Mouse (Mus musculus): ENCODE data around the gene Pde7b.

Pde7b gene

DNA sequence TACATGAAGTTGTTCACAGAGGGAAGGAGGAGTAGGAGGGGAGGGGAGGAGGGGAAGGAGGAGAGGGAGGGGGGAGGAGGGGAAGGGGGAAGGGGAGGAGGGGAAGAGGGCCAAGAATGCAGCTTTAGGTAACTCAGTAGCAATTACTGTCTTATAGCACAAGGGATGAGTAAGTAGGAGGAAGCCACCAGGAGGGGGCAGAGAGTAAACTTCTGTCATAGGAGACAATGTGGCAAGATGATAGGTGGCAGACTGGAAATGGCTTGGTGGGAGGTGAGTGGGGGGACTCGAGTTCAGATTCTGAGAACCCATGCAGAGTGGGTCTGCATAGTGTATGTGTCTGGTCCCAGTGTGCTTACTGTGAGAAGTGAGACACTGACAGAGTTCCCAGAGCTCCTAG, 234.1 kb downstream of the Pde7b start:
- DNase-seq, result no peak

DNA sequence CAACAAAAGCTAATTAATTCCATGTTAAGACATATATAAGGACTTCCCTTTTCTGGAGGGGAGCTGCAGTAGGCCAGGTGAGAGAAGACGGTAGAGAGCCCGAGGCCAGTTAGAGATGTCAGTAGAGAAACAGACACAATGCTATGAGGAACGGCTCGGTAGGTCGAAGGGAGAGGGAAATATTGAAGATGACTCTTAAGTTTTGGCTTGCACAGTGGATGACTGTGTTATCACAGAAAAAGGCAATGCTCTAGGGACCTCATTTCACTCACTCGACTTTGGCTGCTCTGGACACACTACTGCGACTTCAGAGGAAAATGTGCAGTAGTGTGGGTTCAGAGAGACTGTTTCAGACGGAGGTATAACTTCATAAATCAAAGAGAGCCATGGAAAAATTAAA, 234.6 kb downstream of the Pde7b start:
- no peak for DNase-seq

DNA sequence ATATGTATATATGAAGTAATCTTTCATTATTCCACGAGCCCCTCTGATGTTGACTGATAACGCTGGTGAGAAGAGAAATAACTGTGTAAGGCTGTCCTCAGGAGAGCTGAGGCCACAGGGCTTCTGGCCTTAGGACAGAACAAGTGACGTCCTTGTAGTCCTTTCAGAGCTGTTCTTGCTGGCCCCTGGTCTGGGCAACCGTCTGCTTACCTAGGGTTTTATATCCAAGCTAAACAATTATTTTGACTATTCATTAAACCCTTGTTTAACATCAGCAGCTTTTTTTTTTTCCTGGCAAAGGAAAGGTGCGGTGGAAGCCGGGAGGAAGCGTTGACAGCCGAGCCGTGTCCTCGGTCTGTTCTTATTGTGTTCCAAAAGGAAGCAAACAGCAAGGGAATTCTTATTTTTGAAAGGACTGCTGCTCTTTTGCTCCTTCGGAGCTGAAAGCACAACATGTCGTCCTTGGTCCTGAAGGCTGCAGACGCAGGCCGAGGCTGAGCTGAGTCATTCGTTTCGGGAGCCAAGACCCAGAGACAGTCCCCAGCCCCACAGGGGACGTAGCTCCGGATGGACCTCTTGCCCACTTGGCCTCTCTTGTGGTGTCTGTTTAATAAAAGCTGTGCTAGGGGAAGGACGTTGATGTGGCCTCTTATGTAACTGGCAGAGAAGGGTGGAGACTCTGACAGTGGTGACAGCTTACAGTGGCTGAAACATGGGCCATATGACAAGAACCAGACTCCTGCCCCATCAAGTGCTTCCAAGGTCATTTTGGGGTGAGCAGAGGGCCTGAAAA, 238.2 kb downstream of the Pde7b start:
- DNase-seq, result peak; percentile 68 to 84

DNA sequence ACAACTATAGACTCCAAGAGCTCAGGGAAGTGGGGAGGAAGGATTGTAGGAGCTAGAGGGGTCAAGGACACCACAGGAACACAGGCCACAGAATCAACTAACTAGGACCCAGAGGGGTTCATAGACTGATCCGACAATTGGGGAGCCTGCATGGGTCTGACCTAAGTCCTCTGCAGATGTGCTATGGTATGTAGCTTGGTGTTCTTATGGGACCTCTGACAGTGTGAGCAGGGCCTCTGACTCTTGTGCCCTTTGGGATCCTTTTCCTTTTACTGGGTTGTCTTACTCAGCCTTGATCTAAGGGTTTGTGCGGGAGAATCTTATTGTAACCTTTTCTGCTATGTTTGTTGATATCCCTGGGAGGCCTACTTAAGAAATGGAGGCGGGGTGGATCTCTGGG, 239.1 kb downstream of the Pde7b start:
- DNase-seq, result no peak

DNA sequence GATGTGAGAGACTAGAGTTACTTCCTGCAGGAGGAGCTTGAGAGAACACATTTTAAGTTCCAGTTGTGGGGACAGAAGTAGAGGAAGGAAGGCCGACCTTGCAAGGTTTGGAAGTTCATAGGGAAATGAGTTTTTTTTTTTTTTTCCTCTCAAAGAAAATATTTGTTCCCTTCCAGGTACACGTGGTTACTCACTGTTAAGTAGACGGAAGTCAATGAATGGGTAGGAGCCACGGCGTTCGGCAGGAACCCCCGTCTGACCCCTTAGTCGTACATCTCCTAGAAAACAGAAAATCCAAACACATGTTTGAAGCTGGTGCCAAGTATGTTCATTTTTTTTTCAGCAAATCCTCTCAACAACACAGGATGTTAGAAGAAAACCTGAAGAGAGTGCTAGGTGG, 245.4 kb downstream of the Pde7b start:
- DNase-seq, result peak in 1 of 2 experiments; percentile 45

DNA sequence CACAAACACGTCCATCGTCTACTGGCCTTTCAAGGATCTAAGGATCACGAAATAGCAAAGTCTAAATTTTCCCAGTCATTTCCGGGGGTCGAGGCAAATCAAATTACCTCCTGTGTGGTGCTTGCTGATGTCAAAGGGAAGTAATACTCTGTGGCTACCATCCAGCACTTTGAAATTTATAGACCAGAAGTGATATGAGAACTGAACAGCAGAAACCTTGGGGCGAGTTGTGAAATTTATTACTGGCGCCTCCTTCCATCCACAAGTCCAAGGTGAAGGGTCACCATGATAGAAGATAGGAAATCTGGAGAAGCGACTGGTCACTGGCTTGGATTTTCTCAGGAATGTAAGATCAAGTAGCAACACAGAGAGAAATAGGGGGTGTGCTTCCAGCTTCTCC, 246.4 kb downstream of the Pde7b start:
- DNase-seq, result peak in 1 of 2 experiments; percentile 47

DNA sequence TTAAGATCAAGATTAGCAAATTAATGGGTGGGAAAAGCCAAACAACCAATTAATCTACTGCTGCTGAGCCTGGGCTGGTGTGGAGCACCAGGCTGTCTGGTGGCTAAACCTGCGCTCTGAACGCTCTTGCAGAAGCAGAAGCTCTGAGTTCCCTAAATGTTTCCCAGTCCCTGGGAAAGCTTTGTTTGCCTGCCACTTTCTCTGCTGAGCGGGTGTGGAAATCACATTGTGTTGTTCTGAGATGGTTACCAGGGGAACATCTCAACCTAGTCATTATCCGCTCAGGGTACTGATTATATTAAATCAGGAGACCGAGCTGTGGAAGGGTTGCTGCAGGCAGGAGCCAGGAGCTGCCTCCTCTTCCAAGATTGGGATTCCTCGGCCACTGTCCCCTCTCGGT, 250.0 kb downstream of the Pde7b start:
- no peak for DNase-seq

DNA sequence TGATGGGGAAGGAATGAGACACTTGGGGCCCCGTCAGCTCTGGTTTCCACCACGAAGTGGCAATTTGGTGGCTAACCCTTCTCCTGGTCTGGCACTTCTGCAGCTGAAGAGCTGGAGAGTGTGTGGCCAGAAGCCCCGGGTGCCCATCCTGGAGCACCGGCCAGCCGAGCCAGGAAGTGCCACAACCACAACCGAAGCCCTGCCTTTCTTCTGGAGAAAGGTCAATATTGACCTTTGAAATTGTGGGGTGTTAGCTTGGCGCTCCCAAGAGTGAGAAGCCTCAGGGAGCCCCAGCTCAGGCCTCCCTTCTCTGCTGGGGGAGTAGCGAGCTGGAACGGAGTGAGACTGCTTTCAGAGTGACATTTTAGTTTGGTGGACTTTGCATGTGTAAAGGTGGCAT, 250.8 kb downstream of the Pde7b start:
- DNase-seq, result no peak

DNA sequence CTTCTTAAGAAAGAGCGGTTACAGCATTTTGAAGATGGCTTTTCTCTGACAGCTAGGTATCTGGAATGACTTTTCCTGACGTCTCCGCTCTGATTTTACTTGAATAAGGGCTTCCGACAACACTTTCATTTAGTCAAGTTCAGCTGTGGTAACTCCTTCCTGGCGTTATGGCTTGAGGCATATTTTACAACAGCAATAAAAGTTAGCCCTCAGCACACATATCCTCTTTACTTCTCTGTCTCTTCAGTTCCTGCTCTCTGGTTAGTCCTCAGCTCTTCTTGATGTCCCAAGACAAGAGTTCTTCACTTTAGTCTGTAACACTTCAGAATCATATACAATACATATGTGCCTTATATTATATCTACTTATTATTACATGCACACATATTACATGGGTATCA, 251.4 kb downstream of the Pde7b start:
- no peak for DNase-seq

DNA sequence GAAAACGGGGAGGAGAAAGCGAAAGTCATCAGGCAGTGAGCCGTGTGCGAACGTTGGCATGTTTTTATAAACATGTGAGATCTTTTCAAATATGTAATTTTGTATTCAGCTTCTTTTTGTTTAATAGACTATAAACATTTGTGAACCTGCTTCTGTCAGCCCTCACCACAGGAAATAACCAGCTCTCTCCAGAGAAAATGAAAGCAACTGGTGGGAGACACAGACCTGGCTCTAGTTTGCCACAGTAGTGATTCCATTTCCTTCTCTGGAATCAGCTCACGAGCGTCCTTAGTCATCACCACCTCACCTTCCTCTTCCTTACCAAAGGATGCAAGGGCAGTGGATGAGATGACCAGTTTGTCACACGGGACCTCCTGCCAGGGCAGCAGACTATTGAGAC, 252.9 kb downstream of the Pde7b start:
- no peak for DNase-seq

DNA sequence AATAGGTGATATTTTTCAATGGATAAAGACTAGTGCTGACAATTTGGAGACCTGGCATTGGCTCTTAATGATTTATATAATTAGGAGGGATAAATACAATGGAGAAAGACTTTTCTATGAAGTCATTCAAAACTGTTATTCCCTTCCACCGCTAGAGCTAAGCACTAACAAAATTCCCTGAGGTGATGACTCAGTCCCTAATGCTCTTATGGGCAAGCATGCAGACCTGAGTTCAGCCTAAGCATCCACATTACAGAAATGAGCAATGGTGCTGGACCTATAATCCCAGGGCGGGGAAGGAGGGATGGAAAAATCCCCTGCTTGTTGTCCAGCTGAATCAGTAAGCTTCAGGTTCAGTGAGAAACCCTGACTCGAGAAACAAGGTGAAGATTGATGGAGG, 260.2 kb downstream of the Pde7b start:
- no peak for DNase-seq

DNA sequence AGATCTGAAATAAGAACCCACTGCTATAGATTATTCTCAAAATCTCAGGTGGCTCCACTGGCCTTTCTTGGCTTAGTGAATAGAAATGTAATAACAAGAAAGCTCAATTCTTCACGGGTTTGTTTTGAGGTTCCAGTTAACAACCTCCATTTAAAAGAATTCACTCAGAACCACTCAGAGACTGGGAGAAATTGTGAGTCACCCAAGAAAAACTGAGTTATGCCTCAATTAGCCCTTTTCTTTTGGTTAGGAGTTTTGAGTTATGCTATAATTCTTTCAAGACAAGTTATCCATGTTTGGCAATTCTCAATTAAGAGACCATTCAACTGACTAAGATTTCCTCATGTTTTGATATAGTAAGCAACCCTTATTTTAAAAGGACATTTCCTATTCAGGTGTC, 260.9 kb downstream of the Pde7b start:
- DNase-seq, result no peak

DNA sequence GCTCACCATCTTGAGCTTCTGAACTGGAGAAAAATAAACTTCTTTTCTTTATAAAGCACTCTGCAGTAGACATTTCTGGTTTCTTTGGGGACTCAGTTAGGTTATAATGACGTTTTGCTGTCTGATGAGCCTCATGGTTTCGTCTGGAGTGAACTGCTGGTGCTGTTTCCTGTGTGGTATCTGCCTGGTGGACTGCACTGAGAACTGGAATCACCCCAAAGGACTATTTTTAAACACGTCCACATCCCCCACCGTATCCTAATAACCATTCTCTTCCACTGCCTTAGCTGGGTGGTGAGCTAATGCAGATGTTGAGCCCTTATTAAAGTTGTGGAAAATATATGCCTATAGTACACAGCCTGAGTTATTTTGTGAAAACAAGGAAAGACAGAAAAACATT, 262.3 kb downstream of the Pde7b start:
- DNase-seq, result no peak

DNA sequence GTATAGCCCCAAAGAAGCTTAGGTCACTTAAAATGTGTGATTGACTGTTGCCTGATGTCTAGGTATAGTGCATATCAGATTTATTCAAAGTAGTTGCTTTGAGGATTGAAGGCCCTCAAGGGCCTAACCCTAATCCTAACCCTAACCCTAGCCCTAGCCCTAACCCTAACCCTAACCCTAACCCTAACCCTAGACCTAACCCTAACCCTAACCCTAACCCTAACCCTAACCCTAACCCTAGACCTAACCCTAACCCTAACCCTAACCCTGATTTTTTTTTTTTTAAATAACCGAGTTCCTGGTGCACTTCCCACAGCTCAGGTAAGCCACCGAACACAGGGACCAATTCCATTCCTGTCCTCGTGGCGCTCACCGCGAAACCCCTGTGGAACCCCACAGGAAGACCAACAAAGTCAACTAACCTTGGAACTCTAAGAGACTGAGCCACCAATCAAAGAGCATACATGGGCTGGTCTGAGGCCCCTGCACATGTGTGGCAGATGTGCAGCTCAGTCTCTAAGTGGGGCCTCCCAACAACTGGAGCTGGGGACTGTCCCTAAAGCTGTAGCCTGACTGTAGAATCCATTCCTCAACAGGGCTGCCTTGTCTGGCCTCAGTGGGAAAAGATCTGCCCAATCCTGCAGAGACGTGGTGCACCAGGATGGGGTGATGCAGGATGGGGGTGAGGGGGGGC, 265.1 kb downstream of the Pde7b start:
- DNase-seq, result no peak

DNA sequence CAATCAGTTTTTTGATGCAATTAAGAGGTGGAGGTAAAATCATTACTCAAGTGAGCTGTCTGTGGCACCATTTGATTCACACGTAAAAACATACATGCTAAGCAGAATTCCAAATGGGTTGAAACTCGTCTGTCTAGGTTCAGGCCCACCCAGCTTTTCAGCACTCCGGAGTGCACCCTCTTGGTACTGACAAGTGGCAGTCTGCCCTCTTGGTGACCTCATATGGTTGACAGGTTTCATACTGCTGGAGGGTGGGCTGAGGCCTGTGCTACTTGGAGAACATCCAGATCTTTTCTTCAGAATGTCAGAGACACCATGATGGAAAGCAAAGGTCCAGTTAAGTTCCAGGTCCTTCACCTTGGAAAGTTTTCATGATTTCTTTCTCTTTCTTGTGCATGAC, 265.7 kb downstream of the Pde7b start:
- no peak for DNase-seq

DNA sequence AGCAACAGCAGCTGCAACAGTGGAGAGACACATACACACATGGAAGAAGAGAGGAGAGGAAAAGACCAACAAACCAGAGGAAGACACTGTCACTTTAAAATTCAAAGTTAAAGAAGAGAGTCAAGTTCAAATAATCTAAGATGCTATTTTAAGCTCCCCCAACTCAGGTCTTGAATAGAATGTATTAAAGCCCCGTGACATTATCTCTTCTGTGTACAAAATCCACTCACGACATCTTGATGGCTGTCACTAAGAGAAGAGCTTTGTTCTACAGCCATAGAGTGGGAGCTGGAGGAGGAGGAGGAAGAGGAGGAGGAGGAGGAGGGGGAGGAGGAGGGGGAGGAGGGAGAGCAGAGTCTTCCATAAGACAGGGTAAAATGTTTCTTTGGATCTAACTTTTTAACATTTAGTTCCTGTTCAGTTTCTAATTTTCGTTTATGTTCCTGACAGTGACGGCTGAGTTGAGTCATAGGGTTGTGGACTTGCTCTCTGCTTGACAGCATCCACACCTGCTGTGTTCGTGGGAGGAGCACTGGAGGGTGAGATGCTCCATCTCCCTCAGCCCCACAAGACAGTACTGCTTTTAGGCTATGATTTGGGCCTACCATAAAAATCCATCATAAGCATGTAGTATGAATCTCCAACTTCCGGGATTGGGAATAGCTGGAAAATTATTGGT, 270.4 kb downstream of the Pde7b start:
- DNase-seq, result no peak

DNA sequence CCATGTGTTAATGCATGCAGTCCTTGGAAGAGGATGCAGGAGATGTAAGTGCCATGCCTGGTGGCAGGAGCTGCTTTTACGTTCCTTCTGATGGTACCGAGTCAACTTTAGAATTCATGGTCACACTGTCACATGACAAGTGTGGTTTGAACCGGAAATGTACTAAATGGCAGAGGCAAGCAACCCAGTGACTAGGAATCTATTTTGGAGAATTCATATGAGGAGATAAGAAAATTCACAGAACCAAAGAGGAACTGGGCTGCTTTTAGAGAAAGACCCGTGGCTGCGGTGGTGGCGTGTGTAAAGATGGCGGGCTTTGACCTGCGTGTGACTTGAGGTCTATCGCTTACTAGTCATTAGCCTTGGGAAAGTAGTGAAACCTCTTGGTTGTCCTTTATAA, 287.4 kb downstream of the Pde7b start:
- no peak for DNase-seq

DNA sequence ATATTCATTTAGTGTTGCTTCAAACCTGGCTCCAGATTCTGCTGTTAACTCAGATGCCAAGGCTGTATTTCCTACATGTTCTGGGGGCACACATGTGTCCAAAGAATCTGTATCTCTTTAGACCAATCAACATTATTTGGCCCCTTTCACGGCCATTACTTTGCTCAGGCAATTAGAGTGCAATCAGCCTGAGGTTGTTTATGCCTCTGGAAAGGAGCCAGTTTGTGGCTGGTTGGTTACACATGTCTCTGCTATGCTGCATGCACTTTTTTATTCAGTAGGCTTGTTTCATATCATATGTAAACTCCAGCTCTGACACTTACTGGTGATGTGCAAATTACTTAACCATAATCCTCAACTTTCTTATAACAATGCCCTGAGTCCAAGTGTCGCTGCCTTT, 287.9 kb downstream of the Pde7b start:
- no peak for DNase-seq

DNA sequence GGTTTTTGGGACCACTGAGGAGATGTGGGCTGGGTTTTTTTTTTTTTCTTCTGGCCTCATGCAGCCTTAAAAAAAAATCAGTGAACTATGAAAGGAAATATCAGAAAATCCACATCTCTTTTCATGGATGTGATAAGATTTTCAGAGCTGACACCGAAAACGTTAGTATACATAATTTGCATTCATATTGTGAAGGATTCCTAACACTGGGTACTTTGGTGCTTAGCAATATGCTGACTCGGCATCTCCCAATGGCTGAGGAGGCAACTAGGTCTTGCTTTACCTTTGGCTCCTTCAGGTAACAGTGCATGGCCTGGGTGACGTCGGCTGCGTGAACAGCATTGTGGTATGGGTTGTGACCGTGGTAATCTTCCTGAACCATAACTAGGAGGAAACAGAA, 289.0 kb downstream of the Pde7b start:
- DNase-seq, result no peak

DNA sequence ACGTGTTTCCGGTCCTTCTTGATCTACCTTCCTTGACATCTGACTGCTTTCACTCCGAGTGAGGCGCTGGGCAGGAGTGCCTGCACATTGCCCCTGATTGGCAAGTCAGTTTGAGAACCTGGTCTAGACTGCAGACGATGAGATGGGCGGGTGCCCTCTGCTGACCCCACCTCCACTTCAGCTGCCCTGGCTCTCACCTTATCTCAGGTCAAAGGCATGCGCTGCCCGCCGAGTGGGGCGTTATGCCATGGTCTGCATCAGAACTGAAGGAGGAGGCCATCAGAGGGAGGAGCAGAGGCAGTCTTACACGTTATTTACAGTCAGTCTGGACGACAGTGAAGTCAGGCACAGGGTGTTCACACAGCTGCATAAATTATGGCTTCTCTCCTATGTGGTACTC, 293.5 kb downstream of the Pde7b start:
- DNase-seq, result no peak

DNA sequence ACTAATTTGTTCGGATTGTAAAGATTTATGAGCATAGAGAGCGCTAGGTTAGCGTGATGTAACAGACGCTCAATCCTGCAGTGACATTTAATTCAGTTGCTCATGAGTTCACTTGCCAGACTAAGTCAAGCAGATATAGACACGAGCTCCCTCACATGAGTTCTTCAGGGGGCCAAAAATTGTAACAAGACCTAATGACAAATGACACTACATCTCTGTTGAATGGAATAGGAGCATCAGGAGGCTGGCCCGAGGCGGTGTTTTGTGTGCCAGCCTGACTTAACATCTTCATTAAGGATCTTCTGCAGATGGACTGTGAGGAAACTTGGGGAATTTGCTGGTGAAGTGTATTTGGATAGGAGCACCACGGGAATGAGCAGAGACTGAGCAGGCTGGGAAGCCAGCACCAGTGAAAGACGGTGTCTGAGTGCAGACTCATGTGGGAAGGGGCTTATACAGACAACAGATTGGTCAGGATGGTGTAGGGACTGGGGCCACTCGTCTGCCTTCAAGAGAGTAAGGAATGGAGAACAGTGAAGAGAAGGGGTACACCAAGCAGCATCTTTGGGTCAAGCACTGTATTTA, 303.5 kb downstream of the Pde7b start:
- DNase-seq, result no peak

DNA sequence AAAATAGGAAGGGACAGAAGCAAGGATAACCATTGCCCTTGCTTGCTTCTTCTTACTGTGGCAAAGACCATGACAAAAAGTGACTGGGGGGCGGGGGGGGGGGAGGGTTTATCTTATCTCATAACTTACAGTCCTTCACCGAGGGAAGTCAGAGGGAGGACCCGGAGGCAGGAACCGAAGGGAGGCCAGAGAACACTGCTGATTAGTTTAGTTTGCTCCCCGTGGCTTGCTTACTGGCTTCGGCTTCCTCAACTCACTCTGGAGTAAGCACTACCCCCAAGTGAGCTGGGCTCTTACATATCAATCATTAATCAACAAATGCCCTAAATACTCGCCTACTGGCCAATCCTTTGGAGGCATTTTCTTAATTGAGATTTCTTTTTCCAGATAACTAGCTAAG, 304.6 kb downstream of the Pde7b start:
- DNase-seq, result peak; percentile 34 to 71

DNA sequence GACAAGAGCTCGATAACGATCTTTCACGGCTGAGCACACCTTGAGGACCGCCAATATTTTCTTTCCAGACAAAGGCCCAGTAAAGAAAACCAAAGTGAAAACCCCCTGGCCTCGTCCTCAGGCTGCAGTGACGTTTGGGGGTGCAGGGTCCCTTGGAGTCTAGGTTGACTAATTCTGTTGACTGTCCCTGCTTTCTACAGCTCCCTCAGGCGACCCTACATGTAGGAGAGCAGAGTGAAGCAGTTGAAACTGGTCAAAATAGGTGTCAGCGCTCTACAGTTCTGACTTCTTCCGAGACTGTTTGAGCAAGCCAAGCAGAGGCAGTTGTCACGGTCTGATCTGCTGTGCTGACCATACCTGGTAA, 306.0 kb downstream of the Pde7b start:
- DNase-seq, result no peak
